Mouse (Mus musculus): Measurements from ENCODE around the gene Macrod2.

Gene Macrod2

GRCm38 (mm10) chr2:142129166-142129565 is 1734.1 kb downstream of the Macrod2 start:
- no peak for DNase-seq (ENCODE audit: extremely low read depth, low read depth, low spot score)

- DNase-seq (ENCODE audit: extremely low read depth, low read depth, low spot score): no peak
Measured at GRCm38 (mm10) chr2:142149310-142149709, 1754.2 kb downstream of the Macrod2 start.

- no peak for DNase-seq (ENCODE audit: extremely low read depth, low read depth, low spot score)
Measured at GRCm38 (mm10) chr2:142163506-142164275, 1768.6 kb downstream of the Macrod2 start.

DNA sequence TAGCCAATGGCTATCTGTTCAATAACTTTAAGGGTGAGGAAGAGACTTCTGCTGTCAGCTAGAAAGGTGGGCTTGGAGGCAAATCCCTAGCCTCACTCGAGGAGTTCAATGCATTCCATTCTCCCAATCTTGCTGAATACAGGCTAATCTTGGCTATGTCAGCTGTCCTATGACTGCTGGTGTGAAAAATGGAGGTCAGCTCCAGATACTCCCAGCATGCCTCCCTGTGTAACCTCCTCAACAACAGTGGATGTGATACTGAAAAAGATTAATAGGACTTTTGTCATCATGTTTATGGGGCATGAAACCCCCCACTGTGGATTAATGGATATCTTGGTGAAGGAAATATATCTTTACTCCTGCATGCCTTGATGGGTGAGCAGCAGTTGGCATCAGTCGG is 1774.5 kb downstream of the Macrod2 start:
- no peak for DNase-seq (ENCODE audit: extremely low read depth, low read depth, low spot score)

- DNase-seq (ENCODE audit: extremely low read depth, low read depth, low spot score): no peak
Measured at GRCm38 (mm10) chr2:142172706-142173105, 1777.6 kb downstream of the Macrod2 start.

GRCm38 (mm10) chr2:142174039-142174438 is 1778.9 kb downstream of the Macrod2 start:
- DNase-seq (ENCODE audit: extremely low read depth, low read depth, low spot score): no peak

GRCm38 (mm10) chr2:142186922-142187321 is 1791.8 kb downstream of the Macrod2 start:
- DNase-seq (ENCODE audit: extremely low read depth, low read depth, low spot score): no peak

DNA sequence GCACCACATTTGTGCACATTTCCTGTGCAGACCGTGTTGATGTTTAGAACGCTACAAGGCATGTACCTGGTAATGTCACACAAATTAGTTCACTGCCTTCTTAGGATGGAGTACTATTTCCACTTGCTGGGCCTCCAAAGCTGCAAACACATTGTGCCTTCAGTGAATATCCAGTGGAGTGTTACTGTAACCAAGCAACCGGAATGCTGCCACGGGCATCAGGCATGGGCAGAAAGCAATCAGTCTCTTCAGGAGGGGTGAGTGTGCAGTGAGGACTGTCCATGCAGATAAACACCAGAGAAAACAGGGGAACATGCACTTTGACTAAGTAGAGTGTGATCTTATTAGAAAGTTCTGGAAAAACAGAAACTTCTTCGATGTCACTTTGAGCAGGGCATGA is 1792.3 kb downstream of the Macrod2 start:
- no peak for DNase-seq (ENCODE audit: extremely low read depth, low read depth, low spot score)

GRCm38 (mm10) chr2:142217371-142217770 is 1822.3 kb downstream of the Macrod2 start:
- no peak for DNase-seq (ENCODE audit: extremely low read depth, low read depth, low spot score)

DNA sequence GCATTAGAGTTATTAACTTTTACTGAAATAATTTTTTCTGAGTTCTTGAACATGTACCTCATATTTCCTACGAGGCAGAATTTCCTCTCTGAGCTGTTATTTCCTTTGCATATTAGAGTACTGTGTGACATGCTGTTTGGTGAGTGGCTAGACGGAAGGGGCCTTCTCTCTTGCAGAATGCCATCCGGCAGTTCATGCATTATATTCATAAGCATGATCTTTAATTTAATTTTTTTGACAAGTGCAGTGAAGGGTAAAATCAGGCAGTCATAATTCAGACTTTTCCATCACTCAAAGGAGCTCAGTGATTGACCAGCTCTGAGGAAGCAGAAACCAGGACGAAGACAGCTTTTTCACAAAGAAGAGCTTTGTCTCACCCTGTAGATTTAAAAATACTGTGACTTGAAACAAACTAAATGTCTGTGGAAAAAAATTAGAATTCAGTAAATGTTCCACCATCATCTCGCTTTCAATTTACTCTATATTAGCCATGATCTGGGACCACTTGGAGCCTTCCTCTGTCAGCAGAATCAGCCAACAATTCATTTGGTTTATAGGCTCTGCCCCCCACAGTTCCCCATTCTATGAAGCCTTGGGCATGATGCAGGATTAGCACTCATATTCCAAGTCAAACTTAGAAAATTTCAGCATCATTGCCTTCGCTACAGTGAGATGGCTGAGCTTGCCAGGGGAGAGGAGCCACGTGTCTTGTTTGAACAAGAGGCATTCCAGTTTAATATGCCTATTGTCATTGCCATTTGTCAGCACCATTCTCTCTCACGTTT is 1827.2 kb downstream of the Macrod2 start:
- no peak for DNase-seq (ENCODE audit: extremely low read depth, low read depth, low spot score)

DNA sequence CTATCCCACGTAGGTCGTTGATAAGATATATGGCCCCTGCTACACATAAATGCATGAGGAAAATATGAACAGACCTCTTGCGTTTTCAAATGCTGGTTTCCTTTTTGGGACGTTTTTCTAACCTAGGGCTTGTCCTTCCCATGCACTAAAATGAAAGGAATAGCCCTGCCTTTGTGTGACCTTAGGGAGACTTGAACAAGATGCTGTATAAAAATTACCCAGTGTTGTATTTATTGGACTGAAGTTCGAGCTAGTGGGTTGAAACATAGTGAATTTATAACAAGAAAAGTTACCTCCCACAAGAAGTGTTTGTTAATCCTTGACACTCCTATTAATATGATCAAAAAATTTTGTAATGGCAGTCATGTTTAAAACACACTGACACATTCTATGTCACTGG is 1827.8 kb downstream of the Macrod2 start:
- no peak for DNase-seq (ENCODE audit: extremely low read depth, low read depth, low spot score)

DNA sequence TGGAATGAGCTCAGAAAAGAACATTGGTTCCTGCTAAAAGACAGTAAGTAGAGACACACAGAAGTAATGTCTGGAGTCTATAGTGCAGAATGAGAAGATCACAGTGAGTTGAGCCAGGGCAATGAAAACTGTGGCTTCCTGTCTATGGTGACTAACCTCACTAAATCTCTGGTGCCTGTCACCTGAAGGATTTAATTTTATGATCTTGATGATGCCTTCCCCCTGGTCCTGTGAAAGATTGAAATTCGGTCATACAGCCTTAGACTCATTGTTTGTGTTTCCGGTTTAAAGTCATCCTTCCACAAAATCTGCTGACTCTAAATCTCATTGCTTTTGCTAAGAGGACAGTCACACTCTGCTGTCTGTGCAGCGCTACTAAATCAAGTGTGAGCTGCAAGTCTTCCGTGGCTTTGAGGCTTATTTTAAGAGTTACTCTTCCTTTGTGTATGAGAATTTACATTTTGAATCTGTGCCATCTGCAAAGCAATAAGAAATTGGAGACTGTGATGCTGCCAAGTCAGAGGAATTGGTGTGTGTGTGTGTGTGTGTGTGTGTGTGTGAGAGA is 1836.0 kb downstream of the Macrod2 start:
- DNase-seq (ENCODE audit: extremely low read depth, low read depth, low spot score): no peak

DNA sequence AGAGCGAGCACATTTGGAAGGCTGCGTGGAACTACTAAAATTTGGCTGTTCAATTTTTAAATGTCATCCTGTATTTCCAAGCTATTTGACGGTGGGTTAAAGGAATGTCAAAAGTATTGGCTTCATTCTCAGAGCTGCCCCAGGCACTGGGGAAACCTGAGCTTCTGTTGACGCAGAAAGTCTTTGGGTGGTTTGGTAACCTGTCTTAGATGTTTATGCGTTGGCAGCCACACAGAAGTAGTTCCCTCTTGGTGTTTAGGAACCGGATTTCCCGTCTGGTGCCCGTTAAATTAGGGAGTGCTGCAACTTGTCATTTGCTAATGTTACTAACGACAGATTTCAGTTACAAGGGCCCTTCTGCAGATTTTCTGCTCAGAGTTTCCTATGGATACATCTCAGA is 1837.7 kb downstream of the Macrod2 start:
- no peak for DNase-seq (ENCODE audit: extremely low read depth, low read depth, low spot score)

- DNase-seq (ENCODE audit: extremely low read depth, low read depth, low spot score): no peak
Measured at GRCm38 (mm10) chr2:142243483-142243882, 1848.4 kb downstream of the Macrod2 start.

DNA sequence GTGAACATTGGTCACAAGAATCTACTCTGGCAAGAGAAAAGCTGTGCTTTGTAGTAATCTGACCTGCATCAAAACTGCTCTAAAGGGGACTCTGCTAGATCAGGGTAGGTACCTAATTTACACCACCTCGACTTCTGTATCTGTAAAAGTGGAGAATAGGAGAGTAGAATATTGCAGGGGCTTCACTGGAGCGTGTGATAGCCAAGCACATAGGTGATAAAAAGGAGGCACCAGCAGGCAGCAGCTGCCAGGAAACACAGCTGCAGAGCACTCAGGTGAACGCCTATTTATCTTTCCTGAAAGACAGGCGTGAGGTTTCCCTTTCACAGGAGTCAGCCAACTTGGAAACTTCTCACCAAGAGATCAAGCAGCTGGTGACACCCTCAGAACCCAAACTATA is 1855.3 kb downstream of the Macrod2 start:
- DNase-seq (ENCODE audit: extremely low read depth, low read depth, low spot score): no peak

DNA sequence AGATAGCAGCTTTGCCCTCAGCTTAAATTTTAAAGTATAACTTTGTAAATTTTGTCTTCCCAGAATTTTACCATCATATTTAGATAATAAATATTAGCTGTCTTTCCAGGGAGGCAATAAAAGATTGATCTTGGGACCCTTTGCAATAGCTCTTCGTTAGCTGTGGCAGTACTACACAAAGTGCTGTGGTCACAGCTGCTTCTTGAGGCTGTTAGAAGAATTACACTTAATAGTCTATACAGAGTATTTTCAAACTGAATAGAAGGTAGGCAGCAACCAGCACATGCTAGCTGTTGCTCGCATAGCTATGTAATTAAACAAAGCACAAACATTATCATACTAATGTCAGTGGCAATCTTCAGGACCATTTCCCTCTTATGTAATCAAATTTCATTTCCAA is 1856.4 kb downstream of the Macrod2 start:
- DNase-seq (ENCODE audit: extremely low read depth, low read depth, low spot score): no peak

DNA sequence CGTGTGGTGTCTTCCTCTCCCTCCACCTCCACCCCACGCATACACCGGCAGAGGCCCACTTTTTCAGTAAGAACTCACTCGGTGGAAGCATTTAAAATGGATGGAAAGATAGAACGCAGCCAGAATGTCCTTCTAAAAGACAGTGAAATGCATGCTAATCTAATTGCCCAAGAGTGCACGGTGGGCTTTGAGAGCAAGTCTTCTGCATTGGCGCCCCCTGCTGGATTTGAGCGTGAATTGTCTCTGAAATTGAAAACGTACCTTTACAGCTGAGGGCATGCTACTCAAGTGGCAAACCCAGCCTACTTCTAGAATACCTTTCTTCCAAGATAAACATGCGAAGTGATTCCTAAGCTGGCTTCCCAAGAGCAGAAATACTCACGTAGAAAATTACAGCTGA is 1858.8 kb downstream of the Macrod2 start:
- no peak for DNase-seq (ENCODE audit: extremely low read depth, low read depth, low spot score)

- DNase-seq (ENCODE audit: extremely low read depth, low read depth, low spot score): no peak
Measured at GRCm38 (mm10) chr2:142254566-142254965, 1859.5 kb downstream of the Macrod2 start.

- no peak for DNase-seq (ENCODE audit: extremely low read depth, low read depth, low spot score)
Measured at GRCm38 (mm10) chr2:142257501-142257900, 1862.4 kb downstream of the Macrod2 start.

GRCm38 (mm10) chr2:142261046-142261445 is 1865.9 kb downstream of the Macrod2 start:
- DNase-seq (ENCODE audit: extremely low read depth, low read depth, low spot score): no peak

DNA sequence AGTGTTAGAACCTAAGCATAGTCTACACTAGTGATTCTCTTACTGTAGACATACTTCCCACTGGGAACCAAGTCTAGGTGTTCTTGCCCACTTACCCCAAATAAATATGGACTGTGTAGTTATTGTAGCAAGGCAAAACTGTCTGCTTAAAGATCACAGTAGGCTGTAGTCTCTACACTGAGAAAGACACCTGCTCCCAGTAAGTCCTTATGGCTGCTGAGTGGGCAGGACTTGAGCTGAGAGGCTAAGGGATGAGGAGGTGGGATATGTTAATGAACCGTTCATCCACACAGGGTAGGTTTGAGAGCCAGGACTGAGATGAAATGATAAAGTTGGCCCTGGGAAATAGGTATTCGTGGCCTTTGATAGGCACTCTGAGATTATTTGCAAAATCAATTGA is 1869.6 kb downstream of the Macrod2 start:
- no peak for DNase-seq (ENCODE audit: extremely low read depth, low read depth, low spot score)

- DNase-seq (ENCODE audit: extremely low read depth, low read depth, low spot score): peak; percentile 2
Measured at GRCm38 (mm10) chr2:142267836-142268235, 1872.7 kb downstream of the Macrod2 start.

All from fat pad, adult 2 months (tissue).